Mouse (Mus musculus) stomach, embryonic 15.5 days (tissue): ENCODE results near the gene Gm15319. TPM values are rescaled to one million over a fixed set of nuclear protein-coding genes. Genes with fewer than 3 reads are reported as not detected.
"Not testable (repeated sequence)": the region's sequence is repeated elsewhere in the genome, so short reads cannot be mapped to it uniquely, and the experiment has no call there.

Source experiments
- ATAC-seq: fragments of 200-750 bp; cut with Nextera tagmentation; 2 replicates; pipeline ENCODE4 v1.8.0; 2017; ENCODE audit warnings: low read depth, moderate number of reproducible peaks, moderate TSS enrichment; ENCODE audit not compliant: insufficient read depth, low FRiP score
- H3K27ac ChIP-seq: fragments of 300-500 bp; sonication (generic); 2 replicates; pipeline ENCODE4 v1.5.1; 2015; ENCODE audit warnings: mild to moderate bottlenecking, inconsistent platforms
- H3K27me3 ChIP-seq: fragments of 300-500 bp; sonication (generic); replicated peaks from 2 replicates; pipeline ENCODE4 v1.6.1; 2015; ENCODE audit warnings: inconsistent platforms
- H3K36me3 ChIP-seq: fragments of 300-500 bp; sonication (generic); 2 replicates; pipeline ENCODE4 v1.6.1; 2015; ENCODE audit warnings: inconsistent platforms
- H3K4me1 ChIP-seq: fragments of 300-500 bp; sonication (generic); 2 replicates; pipeline ENCODE4 v1.6.1; 2015; ENCODE audit warnings: inconsistent platforms
- H3K4me2 ChIP-seq: fragments of 300-500 bp; sonication (generic); 2 replicates; pipeline ENCODE4 v1.6.1; 2015; ENCODE audit warnings: mild to moderate bottlenecking, inconsistent platforms
- H3K4me3 ChIP-seq: fragments of 300-500 bp; sonication (generic); replicated peaks from 2 replicates; pipeline ENCODE4 v1.5.1; 2015; ENCODE audit warnings: inconsistent platforms
- H3K9ac ChIP-seq: fragments of 300-500 bp; sonication (generic); 2 replicates; pipeline ENCODE4 v1.6.1; 2015; ENCODE audit warnings: inconsistent platforms
- H3K9me3 ChIP-seq: fragments of 300-500 bp; sonication (generic); 2 replicates; pipeline ENCODE4 v1.6.1; 2016; ENCODE audit warnings: inconsistent platforms
- WGBS: fragments of 180-500 bp; shearing (Covaris S2); methylation state at CpG from one replicate; pipeline ENCODE4 v1.1.7; 2015; 5-methylcytosine and 5-hydroxymethylcytosine counted together
- polyA plus RNA-seq: library from polyadenylated mRNA; unstranded; fragments of >200 nt; fragmentation: Nextera tagmentation; extraction: Ambion mirVana; gene quantifications from 2 replicates; pipeline ENCODE4 v1.2.1, GENCODE M21; 2015

The Gm15319 gene
- polyA plus RNA-seq: 0.09 and 0.21 TPM in 2 replicates

GRCm38 (mm10) chr8:20363110-20363509 lies at the start of gene Gm15319:
TSS of gene Gm15319 (minus strand) at chr8:20363210.
- H3K9ac ChIP-seq, H3K4me3 ChIP-seq, ATAC-seq, H3K27ac ChIP-seq, H3K9me3 ChIP-seq, H3K4me1 ChIP-seq, H3K4me2 ChIP-seq, H3K36me3 ChIP-seq, H3K27me3 ChIP-seq: not testable (repeated sequence)
- no CpG with 5 or more reads among the region's 2 CpGs for WGBS

- H3K27me3 ChIP-seq, H3K9ac ChIP-seq, H3K4me3 ChIP-seq, H3K9me3 ChIP-seq, H3K4me2 ChIP-seq, ATAC-seq, H3K36me3 ChIP-seq, H3K27ac ChIP-seq, H3K4me1 ChIP-seq: not testable (repeated sequence)
- WGBS: 78% methylated on average over 1 of the region's 3 CpGs
Measured at GRCm38 (mm10) chr8:20410355-20410754, 47.3 kb upstream of the Gm15319 start.

GRCm38 (mm10) chr8:20408441-20409030 lies 45.5 kb upstream of the Gm15319 start:
- not testable (repeated sequence) for H3K27ac ChIP-seq, ATAC-seq, H3K27me3 ChIP-seq, H3K4me3 ChIP-seq, H3K9me3 ChIP-seq, H3K36me3 ChIP-seq, H3K9ac ChIP-seq, H3K4me2 ChIP-seq, H3K4me1 ChIP-seq
- WGBS: 93% methylated on average over 8 of the region's 8 CpGs

GRCm38 (mm10) chr8:20389363-20389739 lies 26.3 kb upstream of the Gm15319 start:
- H3K4me3 ChIP-seq, H3K36me3 ChIP-seq, H3K9me3 ChIP-seq, ATAC-seq, H3K4me1 ChIP-seq, H3K27ac ChIP-seq, H3K27me3 ChIP-seq, H3K9ac ChIP-seq, H3K4me2 ChIP-seq: not testable (repeated sequence)
- 30% methylated on average over 6 of the region's 7 CpGs for WGBS

GRCm38 (mm10) chr8:20388706-20389362 lies 25.8 kb upstream of the Gm15319 start:
- not testable (repeated sequence) for H3K27ac ChIP-seq, ATAC-seq, H3K27me3 ChIP-seq, H3K4me2 ChIP-seq, H3K4me3 ChIP-seq, H3K9ac ChIP-seq, H3K36me3 ChIP-seq, H3K9me3 ChIP-seq, H3K4me1 ChIP-seq
- 54% methylated on average over 3 of the region's 7 CpGs for WGBS

GRCm38 (mm10) chr8:20387121-20387794 lies 24.2 kb upstream of the Gm15319 start:
- 84% methylated on average over 2 of the region's 8 CpGs for WGBS
- H3K9me3 ChIP-seq, ATAC-seq, H3K36me3 ChIP-seq, H3K27ac ChIP-seq, H3K9ac ChIP-seq, H3K27me3 ChIP-seq, H3K4me3 ChIP-seq, H3K4me1 ChIP-seq, H3K4me2 ChIP-seq: not testable (repeated sequence)

- not testable (repeated sequence) for H3K36me3 ChIP-seq, H3K27me3 ChIP-seq, H3K9ac ChIP-seq, H3K4me1 ChIP-seq, H3K4me2 ChIP-seq, ATAC-seq, H3K27ac ChIP-seq, H3K9me3 ChIP-seq, H3K4me3 ChIP-seq
- WGBS: 39% methylated on average over 1 of the region's 2 CpGs
Measured at GRCm38 (mm10) chr8:20384990-20385389, 22.0 kb upstream of the Gm15319 start.

- not testable (repeated sequence) for H3K27me3 ChIP-seq, ATAC-seq, H3K27ac ChIP-seq, H3K4me1 ChIP-seq, H3K4me2 ChIP-seq, H3K36me3 ChIP-seq, H3K4me3 ChIP-seq, H3K9me3 ChIP-seq, H3K9ac ChIP-seq
- 91% methylated on average over 9 of the region's 9 CpGs for WGBS
Measured at GRCm38 (mm10) chr8:20384131-20384530, 21.1 kb upstream of the Gm15319 start.

GRCm38 (mm10) chr8:20382146-20382545 lies 19.1 kb upstream of the Gm15319 start:
- H3K9ac ChIP-seq, H3K9me3 ChIP-seq, H3K4me3 ChIP-seq, H3K36me3 ChIP-seq, H3K27ac ChIP-seq, H3K4me1 ChIP-seq, ATAC-seq, H3K27me3 ChIP-seq, H3K4me2 ChIP-seq: not testable (repeated sequence)
- 69% methylated on average over 2 of the region's 2 CpGs for WGBS

- not testable (repeated sequence) for H3K4me2 ChIP-seq, ATAC-seq
- 86% methylated on average over 2 of the region's 3 CpGs for WGBS
Measured at GRCm38 (mm10) chr8:20381637-20382036, 18.6 kb upstream of the Gm15319 start.

GRCm38 (mm10) chr8:20381239-20381620 lies 18.2 kb upstream of the Gm15319 start:
- H3K36me3 ChIP-seq, H3K27ac ChIP-seq, H3K27me3 ChIP-seq, ATAC-seq, H3K4me3 ChIP-seq, H3K4me2 ChIP-seq, H3K4me1 ChIP-seq, H3K9ac ChIP-seq, H3K9me3 ChIP-seq: not testable (repeated sequence)
- 90% methylated on average over 3 of the region's 5 CpGs for WGBS

More at GRCm38 (mm10) chr8:20381637-20382036, 18.6 kb upstream of the Gm15319 start:
- not testable (repeated sequence) for H3K27me3 ChIP-seq, H3K27ac ChIP-seq, H3K9me3 ChIP-seq, H3K36me3 ChIP-seq, H3K4me1 ChIP-seq, H3K4me3 ChIP-seq, H3K9ac ChIP-seq

- not testable (repeated sequence) for H3K4me2 ChIP-seq, H3K4me3 ChIP-seq, H3K9me3 ChIP-seq, H3K9ac ChIP-seq, H3K4me1 ChIP-seq, H3K27me3 ChIP-seq, H3K36me3 ChIP-seq, H3K27ac ChIP-seq
- 79% methylated on average over 7 of the region's 7 CpGs for WGBS
- peak; percentile 86 for ATAC-seq
Measured at GRCm38 (mm10) chr8:20380590-20381238, 17.7 kb upstream of the Gm15319 start.
